Mouse (Mus musculus): ENCODE measurements around the gene Ambra1.

The Ambra1 gene

GRCm38 (mm10) chr2:91939303-91939935 lies 209.5 kb downstream of the Ambra1 start:
- DNase-seq: peak; percentile 74 to 81

GRCm38 (mm10) chr2:91942356-91942755 lies 212.4 kb downstream of the Ambra1 start:
- peak in 1 of 2 experiments; percentile 52 for DNase-seq

- peak; percentile 66 to 88 for DNase-seq
These were observed 214.4 kb downstream of the Ambra1 start for GRCm38 (mm10) chr2:91944170-91944950.

GRCm38 (mm10) chr2:91945483-91945882 lies 215.5 kb downstream of the Ambra1 start, which contains the start of gene Gm9821:
Gene Gm9821, plus strand, starts transcription at chr2:91945703.
- DNase-seq: no peak

- peak in 1 of 2 experiments; percentile 66 for DNase-seq
These were observed 216.9 kb downstream of the Ambra1 start for GRCm38 (mm10) chr2:91946836-91947235.

GRCm38 (mm10) chr2:91947397-91948150 lies 217.6 kb downstream of the Ambra1 start:
- DNase-seq: peak in 1 of 2 experiments; percentile 26

GRCm38 (mm10) chr2:91948151-91948509 lies 218.2 kb downstream of the Ambra1 start:
- DNase-seq: peak; percentile 60 to 63

- peak in 1 of 2 experiments; percentile 42 for DNase-seq
These were observed 218.9 kb downstream of the Ambra1 start for GRCm38 (mm10) chr2:91948792-91949241.

- peak; percentile 88 for DNase-seq
These were observed 219.7 kb downstream of the Ambra1 start for GRCm38 (mm10) chr2:91949411-91950274.

- DNase-seq: peak; percentile 60 to 67
These were observed 220.5 kb downstream of the Ambra1 start for GRCm38 (mm10) chr2:91950275-91951085.

GRCm38 (mm10) chr2:91953825-91954224 lies 223.9 kb downstream of the Ambra1 start:
- DNase-seq: peak; percentile 89 to 91

- no peak for DNase-seq
These were observed 225.2 kb downstream of the Ambra1 start for GRCm38 (mm10) chr2:91955121-91955591.

GRCm38 (mm10) chr2:91955875-91956274 lies 225.9 kb downstream of the Ambra1 start:
- no peak for DNase-seq

GRCm38 (mm10) chr2:91957096-91957495 lies 227.2 kb downstream of the Ambra1 start:
- peak in 1 of 2 experiments; percentile 35 for DNase-seq

GRCm38 (mm10) chr2:91958049-91958448 lies 228.1 kb downstream of the Ambra1 start:
- no peak for DNase-seq

- DNase-seq: peak; percentile 60 to 80
These were observed 228.9 kb downstream of the Ambra1 start for GRCm38 (mm10) chr2:91958701-91959457.

GRCm38 (mm10) chr2:91959544-91960410 lies 229.8 kb downstream of the Ambra1 start:
- DNase-seq: peak; percentile 39 to 61

GRCm38 (mm10) chr2:91960459-91960858 lies 230.5 kb downstream of the Ambra1 start:
- DNase-seq: no peak
